Mouse (Mus musculus) liver, adult 2 months (tissue): Measurements from ENCODE around the gene Gm21915.

ENCODE experiments used
- CTCF ChIP-seq: fragments of 200-500 bp; IDR thresholded peaks from 2 replicates; pipeline ENCODE4 v1.5.1; 2011; ENCODE audit warnings: low read depth, low read length, control low read depth
- POLR2A ChIP-seq: fragments of 200-500 bp; IDR thresholded peaks from 2 replicates; pipeline ENCODE4 v1.6.1; 2011; ENCODE audit warnings: low read length, control low read depth; ENCODE audit not compliant: insufficient read depth; ENCODE audit errors: extremely low read depth

DNA sequence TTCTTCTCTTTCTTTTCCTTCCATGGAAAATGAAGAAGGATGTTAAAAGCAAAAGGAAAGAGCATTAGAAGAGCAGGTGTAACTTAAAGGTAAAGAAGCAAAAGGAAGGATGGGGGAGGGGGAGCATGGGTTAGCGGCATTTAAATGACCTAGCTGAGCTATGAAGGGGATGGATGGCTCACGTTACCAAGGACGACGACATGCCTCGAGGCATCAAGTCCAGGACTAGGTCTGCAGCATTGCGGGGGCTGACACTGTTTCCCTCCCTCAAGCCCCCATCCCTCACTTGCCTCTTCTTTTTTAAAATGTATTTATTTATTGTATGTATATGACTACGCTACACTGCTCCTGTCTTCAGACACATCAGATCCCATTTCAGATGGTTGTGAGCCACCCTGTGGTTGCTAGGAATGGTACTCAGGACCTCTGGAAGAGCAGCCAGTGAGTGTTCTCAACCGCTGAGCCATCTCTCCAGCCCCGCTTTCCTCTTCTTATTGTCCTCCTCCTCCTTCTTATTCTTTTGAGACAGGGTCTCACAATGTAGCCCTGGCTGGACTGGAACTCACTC, 43.2 kb upstream of the Gm21915 start:
- TF ChIP-seq POLR2A: no peak
- no peak for TF ChIP-seq CTCF
